ENCODE assay signal across 18 mouse cellular contexts in genomic region chr6:97622236-97622635, GRCm38 (mm10).
"Had no signal": no experiment of that assay in that cellular context is flagged by ENCODE, and none has a peak within 500 bp of the region (broad histone marks: within the 10 kb centered on the region; RNA-seq: fewer than 3 reads in every experiment).

No protein-coding gene starts in this region.

- H3K9ac ChIP-seq: liver, embryonic 13.5 days; lung, embryonic 15.5 days; midbrain, embryonic 13.5 days; neural tube, embryonic 13.5 days had no signal

- H3K27me3 ChIP-seq: midbrain, embryonic 13.5 days; neural tube, embryonic 13.5 days had no signal

- H3K4me1 ChIP-seq: liver, embryonic 13.5 days had no signal

- ATAC-seq: midbrain, embryonic 13.5 days; midbrain, embryonic 16.5 days had no signal

- H3K36me3 ChIP-seq: liver, embryonic 13.5 days; lung, embryonic 15.5 days; midbrain, embryonic 10.5 days; midbrain, embryonic 13.5 days; neural tube, embryonic 13.5 days had no signal

- H3K4me2 ChIP-seq: liver, embryonic 13.5 days; lung, embryonic 15.5 days; midbrain, embryonic 13.5 days; neural tube, embryonic 13.5 days had no signal

- H3K4me3 ChIP-seq: left cerebral cortex, adult 2 months; liver, embryonic 13.5 days; lung, embryonic 15.5 days; megakaryocyte, embryonic 14.5 days; midbrain, embryonic 10.5 days; midbrain, embryonic 13.5 days; myocyte; neural tube, embryonic 13.5 days had no signal

- DNase-seq: kidney, adult 9 months; kidney, postnatal 14 days; kidney, postnatal 4 days; layer of hippocampus, adult 9-11 months; layer of hippocampus, postnatal 36 days; liver, embryonic 13.5 days; lung, postnatal 10 days; lung, postnatal 36 days; thymus, adult 18-20 months; thymus, postnatal 36 days had no signal

- H3K9me3 ChIP-seq: liver, embryonic 13.5 days; lung, embryonic 15.5 days; midbrain, embryonic 10.5 days; midbrain, embryonic 13.5 days; neural tube, embryonic 13.5 days had no signal

- H3K27ac ChIP-seq: left cerebral cortex, adult 2 months; liver, embryonic 13.5 days; lung, embryonic 15.5 days; midbrain, embryonic 10.5 days; midbrain, embryonic 13.5 days; neural tube, embryonic 13.5 days had no signal
